Mouse (Mus musculus): ENCODE data around the gene Mrpl58. TPM values are rescaled to one million over a fixed set of nuclear protein-coding genes. Genes with fewer than 3 reads are reported as not detected.

Gene Mrpl58
- polyA plus RNA-seq, 1 experiment from 2014 or later = 203 TPM

DNA sequence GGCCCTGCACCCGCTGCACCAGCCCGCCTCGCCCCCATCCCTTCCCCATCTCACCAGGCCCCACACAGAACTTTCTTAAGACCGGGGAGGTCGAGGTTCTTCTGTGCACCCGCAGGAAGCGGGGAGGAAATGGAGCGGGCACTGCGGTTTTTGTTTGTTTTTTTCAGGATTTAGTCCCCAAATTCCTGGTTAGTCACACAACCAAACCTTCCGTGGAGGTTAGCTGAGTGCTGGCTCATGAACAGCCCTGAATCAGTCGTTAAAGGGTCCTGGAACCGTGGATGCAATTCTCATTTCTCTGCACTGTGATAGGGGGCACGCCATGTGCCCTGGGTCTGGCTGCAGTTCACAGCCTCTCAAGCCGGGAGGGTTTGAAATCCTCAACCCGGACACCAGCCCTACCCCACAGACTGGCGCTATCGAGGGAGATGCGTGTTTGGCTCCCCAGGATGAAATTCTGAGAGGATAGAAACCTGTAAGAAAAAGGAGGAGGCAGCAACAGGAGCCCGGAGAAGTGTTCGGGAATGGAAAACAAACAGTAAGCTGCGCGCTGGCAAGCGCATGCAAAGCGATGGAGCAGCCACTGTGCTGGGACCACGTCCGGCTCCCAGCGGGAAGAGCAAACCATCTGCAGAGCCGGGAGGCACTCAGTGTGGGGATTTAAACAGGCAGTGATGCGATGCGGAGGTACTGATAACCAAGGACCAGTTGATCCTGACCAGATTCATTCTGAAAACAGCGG lies 32.2 kb downstream of the Mrpl58 start:
- Histone ChIP-seq H3K36me3 (ENCODE audit: insufficient read depth, low read length) (peaks cover 14% of the 10 kb centered on the region), H3K4me3 (ENCODE audit: low read length) (peak overlapping the region; percentile 43), H3K9me3 (ENCODE audit: low read length) (peaks cover 4% of the 10 kb centered on the region; the same call in 1 of the 2 replicates), H3K4me1 (ENCODE audit: insufficient read depth, low read length) (peaks cover 15% of the 10 kb centered on the region), H3K27me3 (ENCODE audit: insufficient read depth, low read length) (no peaks in the 10 kb centered on the region), H3K4me2 (replicated peaks; ENCODE audit: low read depth, low read length) (peak overlapping the region; percentile 65), H3K9ac (replicated peaks; ENCODE audit: low read length) (peak overlapping the region; percentile 69), H3K27ac (ENCODE audit: low read length) (peak overlapping the region; percentile 65)
- ATAC-seq (ENCODE audit: low FRiP score, low TSS enrichment) = peak; percentile 50; the same call in 1 of the 2 replicates
- 6% methylated on average over 31 of the region's 31 CpGs for WGBS

DNA sequence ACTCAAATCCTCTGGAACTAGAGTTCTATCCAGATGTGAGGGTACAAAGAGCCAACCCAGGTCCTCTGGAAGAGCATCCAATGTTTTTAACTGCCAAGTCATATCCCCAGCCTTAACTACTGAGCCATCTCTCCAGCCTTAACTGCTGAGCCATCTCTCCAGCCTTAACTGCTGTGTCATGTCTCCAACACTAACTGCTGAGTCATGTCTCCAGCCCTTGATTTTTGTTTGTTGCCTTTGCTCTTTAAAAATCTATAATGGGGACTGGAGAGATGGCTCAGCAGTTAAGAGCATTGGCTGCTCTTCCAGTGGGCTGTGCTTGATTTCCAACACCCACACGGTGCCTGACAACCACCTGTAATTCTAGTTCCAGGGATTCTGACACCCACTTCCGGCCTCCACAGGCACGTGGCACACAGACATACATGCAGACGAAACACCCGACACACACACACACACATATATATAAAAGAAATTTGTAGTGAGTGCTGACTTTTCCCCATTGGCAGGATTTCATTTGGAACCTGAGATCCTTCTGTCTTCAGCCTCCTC lies 34.1 kb downstream of the Mrpl58 start:
- no peak overlapping the region for H3K27ac ChIP-seq (ENCODE audit: low read length)
- no peak for ATAC-seq (ENCODE audit: low FRiP score, low TSS enrichment)
- no peak overlapping the region for H3K9ac ChIP-seq (replicated peaks; ENCODE audit: low read length)
- H3K4me1 ChIP-seq (ENCODE audit: insufficient read depth, low read length) = peaks cover 15% of the 10 kb centered on the region
- no peak overlapping the region for H3K4me2 ChIP-seq (replicated peaks; ENCODE audit: low read depth, low read length)
- no peaks in the 10 kb centered on the region for H3K27me3 ChIP-seq (ENCODE audit: insufficient read depth, low read length)
- peaks cover 4% of the 10 kb centered on the region; the same call in 1 of the 2 replicates for H3K9me3 ChIP-seq (ENCODE audit: low read length)
- H3K36me3 ChIP-seq (ENCODE audit: insufficient read depth, low read length) = no peaks in the 10 kb centered on the region
- H3K4me3 ChIP-seq (ENCODE audit: low read length) = no peak overlapping the region
- WGBS = 72% methylated on average over 5 of the region's 5 CpGs

DNA sequence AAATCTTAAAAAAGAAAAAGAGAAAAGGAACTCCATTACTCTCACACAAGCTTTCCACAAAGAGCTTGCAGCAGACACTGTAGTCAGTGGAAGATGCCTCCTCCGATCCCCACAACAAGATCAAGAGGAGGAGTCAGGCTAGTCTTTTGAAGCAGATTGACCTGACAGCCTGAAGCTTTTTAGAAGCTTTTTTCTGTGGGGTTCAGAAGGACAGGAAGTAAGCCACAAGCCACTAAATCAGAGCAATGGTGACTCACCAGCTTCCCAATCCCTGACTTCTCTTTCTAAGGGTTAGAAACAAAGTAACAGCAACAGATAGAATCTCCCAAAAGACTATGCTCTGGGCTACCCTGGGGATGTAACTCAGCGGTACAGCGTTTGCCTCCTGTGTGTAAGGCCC lies 35.8 kb downstream of the Mrpl58 start:
- H3K27ac ChIP-seq (ENCODE audit: low read length) = no peak overlapping the region
- no peaks in the 10 kb centered on the region for H3K36me3 ChIP-seq (ENCODE audit: insufficient read depth, low read length)
- H3K9ac ChIP-seq (replicated peaks; ENCODE audit: low read length) = no peak overlapping the region
- 58% methylated on average over 3 of the region's 3 CpGs for WGBS
- no peaks in the 10 kb centered on the region for H3K27me3 ChIP-seq (ENCODE audit: insufficient read depth, low read length)
- ATAC-seq (ENCODE audit: low FRiP score, low TSS enrichment) = no peak
- H3K9me3 ChIP-seq (ENCODE audit: low read length) = peaks cover 4% of the 10 kb centered on the region; the same call in 1 of the 2 replicates
- H3K4me2 ChIP-seq (replicated peaks; ENCODE audit: low read depth, low read length) = no peak overlapping the region
- H3K4me1 ChIP-seq (ENCODE audit: insufficient read depth, low read length) = peaks cover 15% of the 10 kb centered on the region
- H3K4me3 ChIP-seq (ENCODE audit: low read length) = no peak overlapping the region

DNA sequence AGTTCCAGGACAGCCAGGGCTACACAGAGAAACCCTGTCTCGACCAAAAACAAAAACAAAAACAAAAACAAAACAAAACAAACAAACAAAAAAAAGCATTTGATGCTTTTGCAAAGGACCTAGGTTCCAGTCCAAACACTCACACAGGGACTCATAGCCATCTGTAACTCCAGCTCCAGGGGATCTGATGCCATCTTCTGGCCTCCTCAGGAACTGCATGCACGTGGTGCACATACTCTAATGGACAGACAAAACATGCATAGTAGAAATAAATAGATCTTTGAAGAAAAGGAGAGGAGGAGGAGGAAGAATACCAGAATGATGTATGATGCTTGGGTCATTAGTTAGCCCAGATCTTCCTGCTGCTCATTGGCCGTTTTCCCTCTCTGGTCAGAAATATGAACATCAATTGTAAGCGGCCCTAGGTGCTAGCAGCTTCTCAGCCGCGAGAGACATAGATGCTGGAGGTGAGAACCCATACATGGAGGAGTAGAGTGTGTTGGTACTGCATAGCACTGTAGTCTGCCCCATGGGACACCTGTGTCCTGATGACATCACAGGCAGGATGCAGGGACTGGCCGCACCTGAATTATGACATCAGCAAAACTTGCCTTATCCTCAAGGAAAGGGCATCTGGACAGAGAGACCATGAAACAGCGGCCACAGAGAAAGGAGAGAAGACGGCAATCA lies 36.5 kb downstream of the Mrpl58 start, which contains the start of gene Trim80:
TSS of gene Trim80 (plus strand) at position 640 of the 690 bp plus-strand sequence.
- no peak within 1 kb of the TSS for H3K9ac ChIP-seq (replicated peaks; ENCODE audit: low read length)
- WGBS = 96% methylated on average over 9 of the region's 9 CpGs
- H3K4me2 ChIP-seq (replicated peaks; ENCODE audit: low read depth, low read length) = no peak within 1 kb of the TSS
- H3K9me3 ChIP-seq (ENCODE audit: low read length) = peaks cover 4% of the 10 kb centered on the region; the same call in 1 of the 2 replicates
- H3K4me1 ChIP-seq (ENCODE audit: insufficient read depth, low read length) = peaks cover 15% of the 10 kb centered on the region
- no peak within 1 kb of the TSS for H3K27ac ChIP-seq (ENCODE audit: low read length)
- no peak within 1 kb of the TSS for H3K4me3 ChIP-seq (ENCODE audit: low read length)
- H3K27me3 ChIP-seq (ENCODE audit: insufficient read depth, low read length) = no peaks in the 10 kb centered on the region
- no peaks in the 10 kb centered on the region for H3K36me3 ChIP-seq (ENCODE audit: insufficient read depth, low read length)
- ATAC-seq (ENCODE audit: low FRiP score, low TSS enrichment) = no peak

DNA sequence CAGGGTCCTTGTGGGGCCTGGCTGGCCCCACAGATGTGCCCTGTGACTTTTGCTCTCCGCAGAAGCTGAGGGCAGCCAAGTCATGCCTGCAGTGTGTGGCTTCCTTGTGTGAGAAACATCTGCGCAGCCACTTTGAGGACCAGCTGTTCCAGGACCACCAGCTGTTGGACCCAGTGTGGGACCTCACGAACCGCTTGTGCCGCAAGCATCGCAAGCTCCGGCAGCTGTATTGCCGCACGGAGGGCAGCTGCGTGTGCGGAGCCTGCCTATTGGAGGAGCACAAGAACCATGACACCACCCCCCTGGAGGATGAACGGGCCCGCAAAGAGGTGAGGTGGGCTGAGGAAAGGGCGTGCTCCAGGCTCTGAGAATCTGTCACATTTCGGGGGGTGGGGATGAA lies 37.9 kb downstream of the Mrpl58 start:
- no peak overlapping the region for H3K4me3 ChIP-seq (ENCODE audit: low read length)
- peaks cover 4% of the 10 kb centered on the region; the same call in 1 of the 2 replicates for H3K9me3 ChIP-seq (ENCODE audit: low read length)
- H3K27ac ChIP-seq (ENCODE audit: low read length) = no peak overlapping the region
- no peak overlapping the region for H3K9ac ChIP-seq (replicated peaks; ENCODE audit: low read length)
- H3K4me1 ChIP-seq (ENCODE audit: insufficient read depth, low read length) = peaks cover 4% of the 10 kb centered on the region
- no peak for ATAC-seq (ENCODE audit: low FRiP score, low TSS enrichment)
- H3K4me2 ChIP-seq (replicated peaks; ENCODE audit: low read depth, low read length) = no peak overlapping the region
- WGBS = 54% methylated on average over 15 of the region's 15 CpGs
- H3K27me3 ChIP-seq (ENCODE audit: insufficient read depth, low read length) = no peaks in the 10 kb centered on the region
- no peaks in the 10 kb centered on the region for H3K36me3 ChIP-seq (ENCODE audit: insufficient read depth, low read length)

DNA sequence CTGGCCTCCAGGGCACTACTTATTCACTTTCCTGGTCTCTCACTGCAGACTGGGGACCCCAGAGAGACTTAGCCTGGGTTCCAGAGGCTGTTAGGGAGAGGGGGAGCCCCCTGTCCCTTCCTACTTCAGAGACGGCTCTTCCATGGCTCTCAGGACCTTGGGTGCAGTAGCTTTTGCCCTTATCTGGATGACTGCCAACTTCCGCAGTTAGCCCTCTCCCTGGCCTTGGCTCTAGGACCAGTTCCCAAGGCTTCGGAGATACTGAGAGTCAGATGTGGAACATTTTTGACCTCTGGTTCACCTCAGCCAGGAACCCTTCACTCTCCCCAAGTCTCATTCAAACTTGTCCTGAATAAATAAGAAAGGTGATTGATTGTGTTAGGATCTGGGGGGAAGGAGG lies 43.4 kb downstream of the Mrpl58 start:
- Histone ChIP-seq H3K4me3 (ENCODE audit: low read length) (no peak overlapping the region), H3K27ac (ENCODE audit: low read length) (peak overlapping the region; percentile 96), H3K27me3 (ENCODE audit: insufficient read depth, low read length) (no peaks in the 10 kb centered on the region), H3K9ac (replicated peaks; ENCODE audit: low read length) (peak overlapping the region; percentile 40), H3K36me3 (ENCODE audit: insufficient read depth, low read length) (no peaks in the 10 kb centered on the region), H3K4me1 (ENCODE audit: insufficient read depth, low read length) (peaks cover 40% of the 10 kb centered on the region), H3K4me2 (replicated peaks; ENCODE audit: low read depth, low read length) (no peak overlapping the region), H3K9me3 (ENCODE audit: low read length) (no peaks in the 10 kb centered on the region)
- no peak for ATAC-seq (ENCODE audit: low FRiP score, low TSS enrichment)
- WGBS = 48% methylated on average over 3 of the region's 3 CpGs

DNA sequence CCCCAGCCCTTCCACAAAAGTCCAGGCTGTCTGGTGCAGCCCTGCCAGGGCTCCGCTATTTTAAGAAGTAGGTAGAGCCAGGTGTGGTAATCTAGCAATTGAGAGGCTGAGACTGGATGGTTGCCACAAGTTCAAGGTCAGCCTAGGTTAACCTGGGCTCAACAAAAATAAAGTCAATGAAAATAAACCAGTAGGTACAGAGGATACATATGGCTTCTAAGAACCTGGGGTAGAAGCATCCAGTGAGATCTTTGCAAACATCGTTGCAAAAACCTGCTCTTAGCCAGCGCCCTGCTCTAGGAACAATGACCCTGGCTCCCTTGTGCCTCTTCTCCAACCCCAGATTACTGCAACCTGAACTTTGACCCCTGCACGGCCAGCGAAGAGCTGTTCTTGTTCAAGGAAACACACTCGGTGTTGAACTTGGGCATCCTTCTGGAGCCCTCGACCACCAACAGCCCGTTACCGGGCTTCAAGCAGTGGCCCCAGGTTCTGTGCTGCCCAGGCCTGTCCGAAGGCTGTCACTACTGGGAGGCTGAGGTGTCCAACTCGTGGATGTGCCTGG lies 43.9 kb downstream of the Mrpl58 start:
- H3K27ac ChIP-seq (ENCODE audit: low read length) = peak overlapping the region; percentile 96
- ATAC-seq (ENCODE audit: low FRiP score, low TSS enrichment) = no peak
- no peak overlapping the region for H3K4me2 ChIP-seq (replicated peaks; ENCODE audit: low read depth, low read length)
- no peaks in the 10 kb centered on the region for H3K27me3 ChIP-seq (ENCODE audit: insufficient read depth, low read length)
- no peak overlapping the region for H3K9ac ChIP-seq (replicated peaks; ENCODE audit: low read length)
- H3K4me1 ChIP-seq (ENCODE audit: insufficient read depth, low read length) = peaks cover 40% of the 10 kb centered on the region
- H3K36me3 ChIP-seq (ENCODE audit: insufficient read depth, low read length) = no peaks in the 10 kb centered on the region
- no peak overlapping the region for H3K4me3 ChIP-seq (ENCODE audit: low read length)
- H3K9me3 ChIP-seq (ENCODE audit: low read length) = no peaks in the 10 kb centered on the region
- WGBS = 79% methylated on average over 11 of the region's 11 CpGs

DNA sequence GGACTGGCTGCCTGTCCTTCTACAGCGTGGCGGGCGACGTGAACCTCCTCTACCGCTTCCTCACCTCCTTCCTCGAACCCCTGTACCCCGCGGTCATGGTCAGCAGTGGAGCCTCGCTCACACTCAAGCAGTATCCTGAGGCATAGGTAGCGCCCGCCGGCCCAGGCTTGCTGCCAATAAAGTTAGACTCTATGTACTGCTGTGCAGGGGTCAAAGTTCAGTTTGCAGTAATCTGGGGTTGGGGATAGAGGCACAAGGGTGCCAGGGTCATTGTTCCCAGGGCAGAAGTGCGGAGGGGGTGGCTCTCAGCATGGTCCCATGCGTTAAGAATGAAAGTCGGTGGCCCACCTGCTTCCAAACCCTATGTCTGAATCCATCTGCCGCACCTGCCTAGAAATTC lies 44.5 kb downstream of the Mrpl58 start:
- H3K36me3 ChIP-seq (ENCODE audit: insufficient read depth, low read length) = no peaks in the 10 kb centered on the region
- no peaks in the 10 kb centered on the region for H3K9me3 ChIP-seq (ENCODE audit: low read length)
- no peaks in the 10 kb centered on the region for H3K27me3 ChIP-seq (ENCODE audit: insufficient read depth, low read length)
- H3K9ac ChIP-seq (replicated peaks; ENCODE audit: low read length) = 0 out of 2 replicates have a peak overlapping the region, but pooled peaks have one; percentile 32
- H3K4me3 ChIP-seq (ENCODE audit: low read length) = no peak overlapping the region
- H3K4me2 ChIP-seq (replicated peaks; ENCODE audit: low read depth, low read length) = no peak overlapping the region
- 90% methylated on average over 16 of the region's 16 CpGs for WGBS
- H3K4me1 ChIP-seq (ENCODE audit: insufficient read depth, low read length) = peaks cover 40% of the 10 kb centered on the region
- ATAC-seq (ENCODE audit: low FRiP score, low TSS enrichment) = peak; percentile 29; the same call in 1 of the 2 replicates
- H3K27ac ChIP-seq (ENCODE audit: low read length) = peak overlapping the region; percentile 96

DNA sequence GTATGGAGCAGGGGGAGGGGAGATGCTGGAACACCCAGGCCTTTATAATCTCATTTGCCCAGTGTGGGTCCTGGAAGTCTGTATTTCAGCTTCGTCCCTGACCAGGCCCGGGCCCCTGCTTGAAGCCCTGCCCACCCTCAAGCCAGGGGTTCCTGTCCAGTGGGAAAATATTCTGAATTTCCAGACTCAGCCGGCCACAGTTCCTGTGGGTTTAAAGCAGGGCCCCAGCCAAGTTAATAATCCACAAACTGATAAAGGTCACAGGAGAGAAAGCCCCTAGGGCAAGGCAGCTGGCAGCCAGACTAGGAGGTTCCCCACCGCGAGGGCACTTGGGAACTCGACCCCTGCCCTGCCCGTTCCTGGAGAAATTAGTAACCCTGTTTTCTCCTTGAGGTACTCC lies 45.4 kb downstream of the Mrpl58 start:
- WGBS = 49% methylated on average over 7 of the region's 7 CpGs
- H3K27ac ChIP-seq (ENCODE audit: low read length) = peak overlapping the region; percentile 96

More for the DNA sequence above, 45.4 kb downstream of the Mrpl58 start:
- Histone ChIP-seq H3K9ac (replicated peaks; ENCODE audit: low read length) (peak overlapping the region; percentile 32; the same call in 1 of the 2 replicates), H3K4me2 (replicated peaks; ENCODE audit: low read depth, low read length) (no peak overlapping the region), H3K4me1 (ENCODE audit: insufficient read depth, low read length) (peaks cover 42% of the 10 kb centered on the region), H3K4me3 (ENCODE audit: low read length) (no peak overlapping the region), H3K9me3 (ENCODE audit: low read length) (no peaks in the 10 kb centered on the region), H3K36me3 (ENCODE audit: insufficient read depth, low read length) (no peaks in the 10 kb centered on the region), H3K27me3 (ENCODE audit: insufficient read depth, low read length) (no peaks in the 10 kb centered on the region)
- peak; percentile 80 for ATAC-seq (ENCODE audit: low FRiP score, low TSS enrichment)

Measured in kidney, embryonic 16.5 days (tissue).